Mouse (Mus musculus) adrenal gland (tissue): ENCODE data around the gene Agap3.

ENCODE experiments used
- intact Hi-C: fragments of 180-260 bp; cut with DNase I; formaldehyde crosslinking; loops from one replicate; pipeline ENCODE4 v1.15.1; 2025
- long read RNA-seq, 2 experiments: library from polyadenylated mRNA; unstranded; transcript quantifications; one replicate each; pipeline ENCODE4 v2.0.0; 2020; ENCODE audit warnings: borderline replicate concordance in 1 of 2; ENCODE audit not compliant: insufficient replicate concordance in 1 of 2

The Agap3 gene
- long read RNA-seq, experiment 1, partial matches to known transcripts = 5 of 8 reads
- long read RNA-seq, experiment 1, other reads (novel, unspliced or antisense) = 3 of 8 reads
- long read RNA-seq, experiment 2, partial matches to known transcripts = 6 of 9 reads
- long read RNA-seq, experiment 2, other reads (novel, unspliced or antisense) = 3 of 9 reads

DNA sequence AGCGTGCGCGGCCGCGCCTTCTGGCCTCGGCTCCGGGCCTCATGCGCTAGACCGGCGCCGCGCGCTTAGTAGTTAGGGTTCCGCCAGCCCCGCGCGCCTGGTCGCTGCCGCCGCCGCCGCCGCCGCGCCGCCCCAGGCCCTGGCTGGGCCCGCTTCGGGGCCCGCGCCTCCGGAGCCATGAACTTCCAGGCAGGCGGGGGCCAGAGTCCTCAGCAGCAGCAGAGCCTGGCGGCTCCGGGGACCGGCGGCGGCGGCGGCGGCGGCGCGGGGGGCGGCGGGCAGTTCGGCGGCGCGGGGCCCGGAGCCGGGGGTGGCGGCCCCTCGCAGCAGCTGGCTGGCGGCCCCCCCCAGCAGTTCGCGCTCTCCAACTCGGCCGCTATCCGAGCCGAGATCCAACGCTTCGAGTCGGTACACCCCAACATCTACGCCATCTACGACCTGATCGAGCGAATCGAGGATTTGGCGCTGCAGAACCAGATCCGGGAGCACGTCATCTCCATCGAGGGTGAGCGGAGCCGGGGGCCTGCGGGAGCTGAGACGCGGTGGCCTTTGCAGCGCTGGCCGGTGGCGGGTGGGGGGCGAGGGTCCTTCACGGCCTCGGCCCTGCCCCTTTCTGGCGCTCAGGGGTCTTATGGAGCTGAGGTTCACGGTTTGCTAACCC lies at the start of gene Agap3:
Agap3 (plus strand) TSS at position 148 of the 661 bp plus-strand sequence.
- intact Hi-C loops = no loop called here

DNA sequence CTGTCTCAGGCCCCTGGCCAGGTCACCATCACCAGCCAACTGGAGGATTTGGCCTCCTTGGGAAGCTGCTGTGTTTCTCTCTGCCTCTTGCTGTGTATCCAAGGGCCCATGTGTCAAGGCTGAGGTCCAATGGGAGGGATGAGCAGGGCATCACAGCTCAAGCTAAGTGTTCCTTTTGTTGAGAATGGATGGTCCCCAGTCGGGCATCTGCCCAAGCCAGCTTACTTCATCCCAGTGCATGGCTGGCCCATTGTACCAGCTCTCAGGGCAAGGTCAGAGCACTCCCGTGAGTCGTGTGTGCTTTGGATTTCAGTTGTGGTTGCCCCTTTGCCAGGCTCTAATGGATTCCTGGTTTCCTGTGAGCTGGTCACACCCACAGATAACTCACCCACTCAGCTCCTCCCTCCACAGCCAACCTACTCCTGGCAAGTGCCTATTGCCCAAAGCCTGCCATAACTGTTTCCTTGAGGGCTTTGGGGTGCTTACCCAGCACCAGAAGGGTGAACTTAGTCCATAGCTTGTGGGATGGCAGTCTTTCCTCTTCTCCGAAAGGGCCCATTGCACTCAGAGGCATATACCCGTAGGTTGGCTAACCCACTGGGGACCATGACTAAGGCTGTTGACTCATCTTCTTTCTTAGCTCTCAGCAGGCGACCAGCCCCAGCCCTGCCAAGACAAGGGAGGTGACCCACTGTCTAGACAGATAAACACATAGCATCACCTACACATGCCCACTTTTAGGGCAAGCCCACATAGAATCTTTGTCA lies 47.2 kb upstream of the Agap3 start:
- intact Hi-C loops = no loop called here

DNA sequence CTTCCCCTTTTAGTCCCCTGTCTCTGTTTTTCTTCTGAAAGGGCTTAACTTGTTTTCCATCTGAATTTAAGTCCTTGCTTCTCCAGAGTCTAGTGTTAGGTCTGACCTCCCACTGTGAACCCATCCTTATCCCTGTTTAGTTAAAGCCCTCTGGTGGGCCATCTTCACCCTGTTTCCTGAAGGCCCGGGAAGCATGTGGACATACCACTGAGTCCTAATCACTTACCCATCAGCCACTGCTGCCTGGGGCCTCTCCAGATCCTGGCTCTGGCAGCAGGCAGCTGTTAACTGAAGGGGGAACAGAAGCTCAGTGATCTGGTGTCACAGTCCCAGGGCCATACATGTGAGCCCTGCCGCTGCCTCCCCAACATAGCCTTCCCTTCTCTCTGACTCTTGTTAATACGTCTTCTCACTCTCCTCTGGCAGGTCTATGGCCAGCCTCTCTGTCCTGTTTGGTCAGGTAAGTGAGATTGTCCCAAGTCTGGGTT lies 46.5 kb upstream of the Agap3 start:
- intact Hi-C loops = no loop called here

DNA sequence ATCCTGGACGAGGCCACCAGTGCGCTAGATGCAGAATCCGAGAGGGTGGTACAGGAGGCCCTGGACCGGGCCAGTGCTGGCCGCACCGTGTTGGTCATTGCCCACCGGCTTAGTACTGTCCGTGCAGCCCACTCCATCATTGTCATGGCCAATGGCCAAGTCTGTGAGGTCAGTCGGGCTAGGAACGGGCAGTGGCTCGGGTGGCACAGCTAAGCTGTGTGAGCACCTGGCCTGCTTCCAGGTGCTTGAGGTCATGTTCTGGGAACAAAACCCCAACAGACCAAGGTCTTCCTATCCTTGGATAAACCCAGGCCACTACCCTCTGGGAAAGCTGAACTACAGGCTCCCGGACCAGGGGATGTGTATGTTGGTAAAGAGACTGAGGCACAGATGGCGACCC lies 43.3 kb upstream of the Agap3 start:
- intact Hi-C loops = no loop called here

DNA sequence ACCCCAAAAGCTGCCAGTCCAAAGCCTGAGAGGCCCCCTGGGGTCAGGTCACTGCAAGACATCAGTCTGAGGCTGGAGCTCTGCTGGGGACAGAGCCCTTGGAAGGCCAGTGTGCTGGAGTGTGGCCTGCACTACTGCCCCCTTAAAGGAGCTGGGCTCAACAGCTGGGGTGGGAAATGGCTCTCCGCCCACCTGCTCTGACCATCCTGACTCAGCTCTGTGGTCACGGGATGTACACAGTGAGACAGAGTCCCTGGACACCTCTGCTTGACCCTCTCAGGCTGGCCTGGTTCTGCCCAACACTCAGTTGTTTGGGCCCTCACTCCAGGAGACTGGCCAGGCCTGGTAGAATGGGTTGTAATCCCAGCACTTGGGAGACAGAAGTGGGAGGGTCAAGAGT lies 42.5 kb upstream of the Agap3 start:
- intact Hi-C loops = no loop called here

DNA sequence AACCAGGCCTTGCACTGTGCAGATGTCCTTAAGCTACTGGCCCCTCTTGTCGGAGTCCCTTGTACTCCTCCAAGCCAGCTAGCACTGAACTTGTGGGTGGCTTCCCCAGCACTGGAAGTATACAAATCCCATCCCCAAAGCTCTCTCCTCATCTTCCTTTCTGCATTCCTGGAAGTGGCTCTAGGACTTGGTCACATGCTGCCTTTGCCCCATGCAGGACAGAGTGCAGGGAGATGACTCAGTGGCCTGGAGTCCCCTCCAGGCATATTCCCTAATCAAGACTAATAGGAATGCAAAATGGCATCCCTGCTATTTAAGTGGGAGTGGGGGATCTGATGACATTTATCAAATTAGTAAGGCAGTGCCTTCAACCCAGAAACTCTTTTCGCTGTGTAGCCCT lies 39.9 kb upstream of the Agap3 start:
- intact Hi-C loops = no loop called here

DNA sequence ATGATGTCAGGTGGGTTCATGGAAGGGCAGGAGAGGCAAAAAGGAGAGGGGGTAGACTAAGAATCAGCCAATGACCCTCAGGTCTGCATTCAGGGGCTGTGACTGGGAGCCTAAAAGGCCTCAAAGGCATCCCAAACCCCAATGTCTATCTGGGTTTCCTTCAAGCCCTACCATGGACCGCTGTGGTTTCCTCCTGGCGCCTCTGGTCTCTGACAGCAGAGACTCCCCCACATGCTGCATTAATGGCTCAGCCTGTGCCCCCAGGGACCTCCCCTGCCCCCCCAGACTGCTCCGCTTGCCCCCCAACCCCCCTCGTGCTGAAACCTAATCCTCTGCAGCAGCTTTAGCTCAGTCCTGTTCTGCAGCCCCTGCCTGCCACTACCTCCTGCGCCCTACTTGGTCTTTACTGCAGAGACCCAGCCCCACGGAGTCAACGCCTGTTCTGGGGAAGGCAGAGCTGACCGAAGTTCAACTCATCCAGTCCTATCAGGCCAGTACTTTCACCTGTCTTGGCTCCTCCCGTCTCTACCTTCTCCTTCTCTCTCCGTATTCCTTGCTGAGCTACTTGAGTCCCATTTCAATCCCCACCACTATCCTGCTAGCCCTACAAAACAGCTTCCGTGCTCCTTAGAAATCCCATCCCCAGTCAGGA lies 38.8 kb upstream of the Agap3 start, which contains the start of gene Asic3:
Asic3 (plus strand) TSS at position 351 of the 652 bp plus-strand sequence.
- intact Hi-C loops = no loop called here

DNA sequence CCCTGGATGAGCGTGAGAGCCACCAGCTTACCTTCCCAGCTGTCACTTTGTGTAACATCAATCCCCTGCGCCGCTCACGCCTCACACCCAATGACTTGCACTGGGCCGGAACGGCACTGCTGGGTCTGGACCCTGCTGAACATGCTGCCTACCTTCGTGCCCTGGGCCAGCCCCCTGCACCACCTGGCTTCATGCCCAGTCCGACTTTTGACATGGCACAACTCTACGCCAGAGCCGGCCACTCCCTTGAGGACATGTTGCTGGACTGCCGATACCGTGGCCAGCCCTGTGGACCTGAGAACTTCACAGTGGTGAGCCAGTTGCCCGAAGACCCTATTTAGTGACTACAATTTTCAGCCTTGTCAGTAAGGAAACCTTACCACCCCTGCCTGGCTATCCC lies 38.0 kb upstream of the Agap3 start:
- intact Hi-C loops = no loop called here

DNA sequence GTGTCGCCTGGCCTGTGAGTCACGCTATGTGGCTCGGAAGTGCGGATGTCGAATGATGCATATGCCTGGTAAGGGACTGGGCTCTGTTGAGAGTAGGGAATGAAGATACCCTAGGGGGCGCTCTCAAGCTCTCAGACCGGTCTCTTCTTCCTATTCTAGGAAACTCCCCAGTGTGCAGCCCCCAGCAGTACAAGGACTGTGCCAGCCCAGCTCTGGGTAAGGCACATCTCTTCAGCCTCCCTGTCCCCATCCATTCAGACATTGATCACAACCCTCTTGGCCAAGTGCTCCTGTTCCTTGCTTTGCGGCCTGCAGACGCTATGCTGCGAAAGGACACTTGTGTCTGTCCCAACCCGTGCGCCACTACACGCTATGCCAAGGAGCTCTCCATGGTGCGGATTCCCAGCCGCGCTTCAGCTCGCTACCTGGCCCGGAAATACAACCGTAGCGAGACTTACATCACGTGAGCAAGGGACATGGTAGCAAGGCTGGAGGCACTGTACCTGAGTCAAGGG lies 35.7 kb upstream of the Agap3 start:
- intact Hi-C loops = no loop called here

DNA sequence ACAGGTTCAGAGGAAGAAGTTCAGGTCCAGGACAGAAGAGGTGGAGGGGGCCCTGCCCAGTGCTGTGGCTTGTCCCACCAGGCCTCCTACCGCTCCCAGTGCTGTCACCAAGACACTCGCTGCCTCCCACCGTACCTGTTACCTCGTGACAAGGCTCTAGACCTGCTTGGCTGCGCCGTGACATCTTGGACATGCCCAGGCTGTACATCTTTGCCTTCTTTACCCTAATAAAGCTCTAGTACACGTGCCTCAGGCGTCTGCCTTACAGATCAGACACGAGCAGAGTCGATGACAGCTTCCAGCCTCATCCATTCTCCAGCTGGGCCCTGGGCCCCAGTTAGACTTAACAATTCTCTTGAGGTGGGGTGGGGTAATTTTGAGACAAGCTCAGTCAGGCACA lies 34.4 kb upstream of the Agap3 start:
- intact Hi-C loops = no loop called here

DNA sequence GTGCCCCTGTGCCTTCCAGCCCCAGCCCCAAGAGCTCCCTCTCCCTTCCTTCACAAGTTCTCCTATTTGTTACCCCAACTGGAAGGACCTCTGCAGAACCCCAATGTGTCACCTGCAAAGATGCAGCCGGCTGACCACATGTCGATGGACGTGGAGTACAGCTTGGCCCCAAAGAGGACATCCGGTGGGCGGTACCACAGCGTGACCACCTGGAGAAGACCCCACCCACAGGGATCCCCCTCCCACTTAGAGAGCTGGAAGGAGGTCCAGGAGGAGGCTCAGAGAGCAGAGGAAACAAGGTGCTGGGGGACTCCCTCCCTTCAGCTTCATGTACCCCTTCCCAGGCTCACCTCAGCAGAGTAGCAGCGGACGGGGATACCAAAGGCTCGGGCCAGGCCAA lies 31.6 kb upstream of the Agap3 start:
- intact Hi-C loops = no loop called here

DNA sequence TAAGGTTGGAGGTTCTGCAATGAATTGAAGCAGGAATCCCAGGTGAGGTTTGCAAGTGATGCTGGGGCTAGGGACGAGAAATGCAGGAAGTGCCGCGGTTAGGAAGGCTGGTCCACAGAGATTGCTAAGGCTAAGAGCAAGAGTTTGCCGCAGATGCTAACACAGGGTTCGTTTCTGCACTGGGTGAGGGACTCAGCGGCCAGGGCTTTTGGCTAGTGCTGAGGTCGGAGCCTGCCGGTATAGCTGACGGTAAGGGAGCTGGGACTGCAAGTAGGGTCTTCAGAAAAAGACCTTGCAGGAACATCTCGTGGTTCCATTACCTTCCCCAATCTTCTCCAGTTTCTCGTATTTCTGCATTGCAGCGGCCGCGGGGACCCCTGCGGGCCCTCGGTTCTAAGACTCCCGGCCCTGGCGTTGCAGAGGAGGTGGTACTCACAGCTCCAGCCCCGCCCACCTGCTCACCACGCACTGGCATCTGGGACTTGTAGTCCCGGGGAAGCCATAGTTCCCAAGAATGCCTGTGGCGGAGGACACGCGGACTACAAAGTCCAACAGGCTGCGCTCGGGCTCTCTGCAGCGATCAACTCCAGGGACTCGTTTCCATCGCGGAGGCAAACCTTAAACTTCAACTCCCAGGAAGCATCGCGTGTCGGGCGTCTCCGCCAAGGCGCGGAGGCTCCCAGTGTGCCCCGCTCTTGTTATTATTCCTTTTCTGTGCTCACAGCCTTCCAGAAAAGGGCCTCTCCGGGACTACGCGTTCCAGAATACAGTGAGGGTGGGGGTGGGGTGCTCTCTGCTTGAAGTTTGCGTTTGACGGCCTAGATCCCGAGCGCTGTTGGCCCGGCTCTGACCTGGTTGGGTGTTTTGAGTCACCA lies 28.6 kb upstream of the Agap3 start, which contains the start of the genes Cdk5 and Slc4a2:
Cdk5 (minus strand) TSS at position 402 of the 875 bp plus-strand sequence.
Slc4a2 (plus strand) TSS at position 709 of the 875 bp plus-strand sequence.
- intact Hi-C loops = no loop called here

DNA sequence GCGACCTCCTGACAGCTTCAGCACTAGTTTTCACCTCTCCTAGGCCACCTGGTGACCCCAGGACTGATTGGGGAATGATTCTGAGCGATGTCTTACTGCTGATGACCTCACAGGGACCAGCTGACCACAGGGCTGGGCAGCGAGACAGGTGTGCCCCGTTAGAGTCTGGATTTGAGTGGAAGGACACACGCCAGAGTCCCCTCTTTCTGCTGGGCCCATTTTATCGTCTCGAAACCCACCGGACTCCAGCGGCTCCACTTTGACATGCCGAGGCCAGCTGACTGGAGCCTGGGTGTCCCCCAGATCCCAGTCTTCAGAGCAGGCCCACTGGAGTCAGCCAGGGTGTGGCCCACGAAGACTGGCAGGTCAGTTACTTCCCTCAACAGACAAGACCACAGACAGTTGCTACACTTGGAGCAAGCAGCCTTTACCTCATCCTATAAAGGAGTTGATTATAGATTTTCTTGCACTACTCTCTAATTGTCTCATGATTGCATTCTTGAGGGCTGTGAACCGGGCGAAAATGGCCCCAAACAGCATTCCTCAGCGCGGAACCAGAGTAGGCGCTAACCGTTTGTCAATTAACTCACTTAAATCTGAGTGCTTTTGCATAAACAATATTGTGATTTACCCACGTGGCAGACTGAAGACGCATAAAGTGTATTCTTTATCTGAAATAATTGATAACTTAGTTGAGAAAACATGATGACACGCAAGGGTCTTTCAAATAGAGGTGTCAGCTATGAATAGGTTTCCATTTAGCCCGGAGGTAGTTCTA lies 27.8 kb upstream of the Agap3 start:
- intact Hi-C loops = no loop called here

DNA sequence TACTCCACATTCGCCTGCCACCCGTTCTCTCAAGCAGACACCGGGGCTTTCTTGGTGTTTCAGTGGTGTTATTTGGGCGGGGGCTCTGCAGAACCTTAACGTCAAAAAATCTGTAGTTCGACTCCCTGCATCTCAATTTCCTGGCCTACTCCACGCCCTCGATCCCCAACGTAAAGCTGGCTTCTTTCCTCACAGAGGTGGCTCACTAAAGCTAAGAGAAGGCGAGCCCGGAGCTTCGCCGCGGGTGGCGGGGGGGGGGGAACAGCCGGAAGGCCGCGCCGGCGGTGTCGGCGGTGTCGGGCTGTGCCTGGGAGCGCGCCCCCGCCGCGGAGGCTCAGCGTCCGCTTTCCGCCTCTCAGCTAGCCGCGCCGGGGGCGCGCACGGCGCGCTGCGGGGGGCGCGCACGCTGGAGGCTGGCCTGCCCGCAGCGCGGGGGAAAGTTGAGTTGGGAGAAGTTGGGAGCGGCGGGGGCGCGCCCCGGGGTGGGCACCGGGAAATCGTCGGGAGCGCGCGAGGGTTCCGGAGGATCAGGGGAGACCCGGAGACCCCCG lies 27.0 kb upstream of the Agap3 start:
- intact Hi-C loops = no loop called here

DNA sequence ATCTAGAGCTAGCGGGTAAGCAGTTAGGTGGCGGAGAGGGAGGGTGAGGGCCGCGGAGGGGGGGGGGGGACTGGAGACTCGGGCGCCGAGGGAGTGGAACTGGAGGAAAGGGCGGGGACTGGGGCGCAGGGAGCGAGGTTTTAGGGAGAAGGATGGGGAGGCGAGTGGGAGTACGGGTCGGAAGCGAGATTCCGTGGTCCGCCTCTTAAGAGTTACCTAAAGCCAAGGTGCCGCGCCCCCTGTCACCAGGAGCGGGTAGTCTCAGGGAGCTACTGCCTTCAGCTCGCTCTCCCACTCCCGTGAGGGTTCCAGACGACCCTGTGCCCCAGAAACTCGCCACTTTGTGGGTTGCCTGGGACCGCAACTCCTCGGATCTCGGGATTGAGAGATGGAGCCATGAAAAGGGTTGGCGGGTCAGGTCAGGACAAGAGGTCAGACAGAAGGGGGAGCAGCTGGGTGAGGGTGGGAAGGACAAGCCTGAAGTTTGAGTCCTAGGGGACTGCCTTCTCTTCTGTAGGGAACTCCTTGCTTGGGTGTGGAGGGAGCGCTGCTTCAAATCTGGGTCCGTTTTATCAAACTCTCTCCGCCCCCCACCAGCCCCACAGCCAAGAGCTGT lies 26.4 kb upstream of the Agap3 start:
- intact Hi-C loops = no loop called here

DNA sequence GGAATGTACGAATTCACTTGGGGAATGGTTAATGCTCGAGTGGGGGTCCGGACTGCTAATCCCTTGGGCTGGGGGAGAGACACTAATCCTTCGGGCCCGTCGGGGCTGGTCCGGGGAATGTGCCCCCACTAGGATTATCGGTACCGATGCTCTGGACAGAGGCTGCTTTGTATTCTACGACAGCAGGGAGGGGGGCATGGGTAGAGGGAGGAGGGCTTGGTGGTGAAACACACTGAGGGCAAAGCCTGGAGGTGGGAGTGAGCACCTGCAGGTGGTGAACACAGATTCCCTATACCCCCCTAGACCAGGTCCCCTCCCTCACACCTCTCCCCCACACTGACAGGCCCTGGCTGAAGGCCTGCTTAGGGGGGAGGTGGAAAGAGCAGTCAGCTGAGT lies 25.9 kb upstream of the Agap3 start:
- intact Hi-C loops = no loop called here

DNA sequence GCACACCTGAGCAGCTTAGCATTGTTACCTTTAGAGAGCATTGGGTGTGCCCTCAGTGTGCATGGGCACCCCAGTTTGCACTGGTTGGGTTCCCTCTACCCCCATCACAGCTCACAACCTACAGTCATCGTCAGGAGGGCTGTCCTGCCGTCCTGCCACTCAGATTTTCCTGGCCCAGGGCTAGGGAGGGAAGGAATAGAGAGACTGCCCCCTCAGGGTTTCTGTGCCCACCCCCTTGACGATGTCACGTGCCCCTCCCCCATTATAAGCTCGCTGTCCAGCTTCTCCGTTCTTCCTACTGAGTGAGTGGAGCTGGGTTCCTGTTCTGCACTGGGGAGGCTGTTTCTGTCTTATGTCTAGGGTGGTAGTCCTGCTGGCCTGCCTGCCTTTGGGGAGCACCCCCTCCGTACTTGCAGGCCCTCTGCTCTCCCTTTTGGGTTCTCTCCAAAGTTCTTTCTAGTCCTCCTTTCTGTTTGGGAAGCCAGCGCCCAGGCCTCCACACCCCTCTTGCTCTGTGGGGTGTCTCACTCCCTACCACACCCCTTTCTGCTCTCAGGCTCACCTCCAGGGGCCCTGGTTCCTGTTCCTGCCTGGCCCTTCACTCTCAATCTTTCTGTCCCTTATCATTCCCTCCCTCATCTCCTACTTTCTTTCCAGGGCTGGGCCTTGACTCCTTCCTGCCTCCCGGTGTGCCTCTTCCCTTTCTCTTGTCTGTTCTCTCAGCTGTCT lies 25.3 kb upstream of the Agap3 start:
- intact Hi-C loops = no loop called here

DNA sequence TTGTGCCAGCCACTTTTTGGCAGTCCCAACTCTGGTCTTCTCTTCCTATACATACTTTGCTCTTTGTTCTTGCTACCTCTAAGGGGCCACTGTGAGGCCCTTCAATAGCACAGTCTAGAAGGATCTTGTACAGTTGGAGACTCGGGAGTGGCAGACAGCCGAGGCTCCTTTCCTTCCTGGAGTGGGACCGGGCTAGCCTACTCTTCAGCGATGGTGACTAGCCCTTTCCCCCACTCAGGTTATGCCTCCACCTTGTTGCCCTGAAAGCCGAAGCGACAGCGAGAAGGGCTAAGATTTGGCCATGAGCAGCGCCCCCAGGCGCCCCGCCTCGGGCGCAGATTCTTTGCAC lies 24.7 kb upstream of the Agap3 start:
- intact Hi-C loops = no loop called here
